Mouse (Mus musculus) stomach, embryonic 15.5 days (tissue): ENCODE measurements at regions not wholly inside any gene's neighbourhood (a gene's known extent, or its start where the extent isn't known, plus 50 kb on each side); places are given as distances from the start of the nearest gene placed in this dataset.
"Not testable (repeated sequence)": the region's sequence is repeated elsewhere in the genome, so short reads cannot be mapped to it uniquely, and the experiment has no call there.

Source experiments
- ATAC-seq: fragments of 200-750 bp; cut with Nextera tagmentation; 2 replicates; pipeline ENCODE4 v1.8.0; 2017; ENCODE audit warnings: low read depth, moderate number of reproducible peaks, moderate TSS enrichment; ENCODE audit not compliant: insufficient read depth, low FRiP score
- H3K27ac ChIP-seq: fragments of 300-500 bp; sonication (generic); 2 replicates; pipeline ENCODE4 v1.5.1; 2015; ENCODE audit warnings: mild to moderate bottlenecking, inconsistent platforms
- H3K27me3 ChIP-seq: fragments of 300-500 bp; sonication (generic); replicated peaks from 2 replicates; pipeline ENCODE4 v1.6.1; 2015; ENCODE audit warnings: inconsistent platforms
- H3K36me3 ChIP-seq: fragments of 300-500 bp; sonication (generic); 2 replicates; pipeline ENCODE4 v1.6.1; 2015; ENCODE audit warnings: inconsistent platforms
- H3K4me1 ChIP-seq: fragments of 300-500 bp; sonication (generic); 2 replicates; pipeline ENCODE4 v1.6.1; 2015; ENCODE audit warnings: inconsistent platforms
- H3K4me2 ChIP-seq: fragments of 300-500 bp; sonication (generic); 2 replicates; pipeline ENCODE4 v1.6.1; 2015; ENCODE audit warnings: mild to moderate bottlenecking, inconsistent platforms
- H3K4me3 ChIP-seq: fragments of 300-500 bp; sonication (generic); replicated peaks from 2 replicates; pipeline ENCODE4 v1.5.1; 2015; ENCODE audit warnings: inconsistent platforms
- H3K9ac ChIP-seq: fragments of 300-500 bp; sonication (generic); 2 replicates; pipeline ENCODE4 v1.6.1; 2015; ENCODE audit warnings: inconsistent platforms
- H3K9me3 ChIP-seq: fragments of 300-500 bp; sonication (generic); 2 replicates; pipeline ENCODE4 v1.6.1; 2016; ENCODE audit warnings: inconsistent platforms
- WGBS: fragments of 180-500 bp; shearing (Covaris S2); methylation state at CpG from one replicate; pipeline ENCODE4 v1.1.7; 2015; 5-methylcytosine and 5-hydroxymethylcytosine counted together

- no peaks in the 10 kb centered on the region for H3K9me3 ChIP-seq
- H3K27me3 ChIP-seq: no peaks in the 10 kb centered on the region
- H3K4me2 ChIP-seq: no peak overlapping the region
- H3K27ac ChIP-seq: no peak overlapping the region
- no peaks in the 10 kb centered on the region for H3K4me1 ChIP-seq
- no peaks in the 10 kb centered on the region for H3K36me3 ChIP-seq
- no peak overlapping the region for H3K9ac ChIP-seq
- H3K4me3 ChIP-seq: no peak overlapping the region
- WGBS: 67% methylated on average over 10 of the region's 10 CpGs
- no peak for ATAC-seq
Measured at GRCm38 (mm10) chr3:153144217-153144616, 162.2 kb upstream of the St6galnac5 start.

GRCm38 (mm10) chr3:153140985-153141384 is 158.9 kb upstream of the St6galnac5 start:
- no peak overlapping the region for H3K4me3 ChIP-seq
- no peaks in the 10 kb centered on the region for H3K36me3 ChIP-seq
- H3K27ac ChIP-seq: no peak overlapping the region
- H3K27me3 ChIP-seq: no peaks in the 10 kb centered on the region
- no peak overlapping the region for H3K4me2 ChIP-seq
- ATAC-seq: no peak
- no peak overlapping the region for H3K9ac ChIP-seq
- no peaks in the 10 kb centered on the region for H3K9me3 ChIP-seq
- 87% methylated on average over 5 of the region's 5 CpGs for WGBS
- no peaks in the 10 kb centered on the region for H3K4me1 ChIP-seq

- Histone ChIP-seq H3K36me3 (no peaks in the 10 kb centered on the region), H3K27ac (no peak overlapping the region), H3K27me3 (no peaks in the 10 kb centered on the region), H3K4me2 (no peak overlapping the region), H3K9ac (no peak overlapping the region), H3K4me1 (no peaks in the 10 kb centered on the region), H3K4me3 (no peak overlapping the region), H3K9me3 (no peaks in the 10 kb centered on the region)
- WGBS: 75% methylated on average over 5 of the region's 5 CpGs
- no peak for ATAC-seq
Measured at GRCm38 (mm10) chr3:153125335-153125734, 143.3 kb upstream of the St6galnac5 start.

- no peaks in the 10 kb centered on the region for H3K4me1 ChIP-seq
- H3K27ac ChIP-seq: no peak overlapping the region
- no peak overlapping the region for H3K4me2 ChIP-seq
- no peaks in the 10 kb centered on the region for H3K27me3 ChIP-seq
- no peak overlapping the region for H3K9ac ChIP-seq
- no peaks in the 10 kb centered on the region for H3K9me3 ChIP-seq
- WGBS: 83% methylated on average over 10 of the region's 10 CpGs
- no peak overlapping the region for H3K4me3 ChIP-seq
- ATAC-seq: no peak
- H3K36me3 ChIP-seq: no peaks in the 10 kb centered on the region
Measured at GRCm38 (mm10) chr3:153121934-153122333, 139.9 kb upstream of the St6galnac5 start.

DNA sequence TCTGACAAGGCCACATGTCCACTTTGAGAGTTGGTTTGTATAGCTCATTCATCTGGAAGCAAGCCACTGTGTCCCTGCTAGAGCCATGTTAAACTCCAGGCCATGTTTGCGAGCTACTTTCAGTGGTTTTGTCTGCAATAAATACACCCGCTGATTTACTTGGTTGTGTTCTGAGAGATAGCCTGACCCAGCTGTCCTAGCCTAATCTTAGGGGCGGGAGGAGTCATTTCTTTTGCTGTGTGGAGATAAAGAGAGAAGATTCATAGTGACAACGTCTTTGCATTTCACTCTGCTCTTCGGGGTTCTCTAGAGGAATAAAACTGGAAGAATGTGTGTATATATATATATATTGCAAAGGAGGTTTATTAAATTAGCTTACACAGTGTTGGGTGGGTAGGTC is 137.1 kb upstream of the St6galnac5 start:
- no peaks in the 10 kb centered on the region for H3K4me1 ChIP-seq
- H3K27ac ChIP-seq: no peak overlapping the region
- no peak overlapping the region for H3K4me2 ChIP-seq
- no peak overlapping the region for H3K9ac ChIP-seq
- no peaks in the 10 kb centered on the region for H3K9me3 ChIP-seq
- 79% methylated on average over 5 of the region's 5 CpGs for WGBS
- no peaks in the 10 kb centered on the region for H3K36me3 ChIP-seq
- H3K4me3 ChIP-seq: no peak overlapping the region
- H3K27me3 ChIP-seq: no peaks in the 10 kb centered on the region
- ATAC-seq: no peak

DNA sequence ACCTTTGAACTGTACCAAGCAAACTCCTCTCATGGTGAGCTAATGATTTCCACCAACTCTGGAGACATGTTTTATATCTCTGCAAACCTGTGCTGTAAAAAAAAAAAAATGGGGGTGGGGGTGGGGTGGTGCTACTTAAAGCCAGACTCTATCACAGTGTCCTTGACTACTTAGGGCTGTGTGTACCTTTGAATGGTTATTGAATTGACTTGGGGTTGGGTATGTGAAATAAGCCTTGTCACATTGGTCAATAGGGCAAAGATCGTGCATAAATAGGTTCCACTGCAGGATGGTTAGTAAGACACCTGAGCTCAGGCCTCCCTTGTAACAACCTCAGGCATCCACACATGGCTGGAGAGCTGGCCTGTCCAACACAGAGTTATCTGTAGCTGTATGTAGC is 136.6 kb upstream of the St6galnac5 start:
- Histone ChIP-seq H3K27me3 (no peaks in the 10 kb centered on the region), H3K4me1 (no peaks in the 10 kb centered on the region), H3K9ac (no peak overlapping the region), H3K4me3 (no peak overlapping the region), H3K27ac (no peak overlapping the region), H3K4me2 (no peak overlapping the region), H3K36me3 (no peaks in the 10 kb centered on the region), H3K9me3 (no peaks in the 10 kb centered on the region)
- ATAC-seq: peak; percentile 56; the same call in 1 of the 2 replicates
- 77% methylated on average over 1 of the region's 1 CpGs for WGBS

GRCm38 (mm10) chr3:153105591-153105990 is 123.5 kb upstream of the St6galnac5 start:
- no peak for ATAC-seq
- WGBS: 90% methylated on average over 5 of the region's 5 CpGs
- Histone ChIP-seq H3K4me2 (no peak overlapping the region), H3K9me3 (no peaks in the 10 kb centered on the region), H3K27me3 (no peaks in the 10 kb centered on the region), H3K9ac (no peak overlapping the region), H3K36me3 (no peaks in the 10 kb centered on the region), H3K4me1 (no peaks in the 10 kb centered on the region), H3K4me3 (no peak overlapping the region), H3K27ac (no peak overlapping the region)

DNA sequence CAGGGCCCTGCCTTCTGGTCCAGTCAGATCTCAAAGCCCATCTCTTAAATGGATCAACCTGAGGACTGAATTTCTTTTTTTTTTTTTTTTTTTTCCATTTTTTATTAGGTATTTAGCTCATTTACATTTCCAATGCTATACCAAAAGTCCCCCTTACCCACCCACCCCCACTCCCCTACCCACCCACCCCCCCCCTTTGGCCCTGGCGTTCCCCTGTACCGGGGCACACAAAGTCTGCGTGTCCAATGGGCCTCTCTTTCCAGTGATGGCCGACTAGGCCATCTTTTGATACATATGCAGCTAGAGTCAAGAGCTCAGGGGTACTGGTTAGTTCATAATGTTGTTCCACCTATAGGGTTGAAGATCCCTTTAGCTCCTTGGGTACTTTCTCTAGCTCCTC is 108.5 kb upstream of the St6galnac5 start:
- H3K4me2 ChIP-seq, H3K9me3 ChIP-seq, ATAC-seq, H3K27me3 ChIP-seq, H3K9ac ChIP-seq, H3K36me3 ChIP-seq, H3K27ac ChIP-seq, H3K4me3 ChIP-seq, H3K4me1 ChIP-seq: not testable (repeated sequence)
- WGBS: 94% methylated on average over 4 of the region's 4 CpGs

DNA sequence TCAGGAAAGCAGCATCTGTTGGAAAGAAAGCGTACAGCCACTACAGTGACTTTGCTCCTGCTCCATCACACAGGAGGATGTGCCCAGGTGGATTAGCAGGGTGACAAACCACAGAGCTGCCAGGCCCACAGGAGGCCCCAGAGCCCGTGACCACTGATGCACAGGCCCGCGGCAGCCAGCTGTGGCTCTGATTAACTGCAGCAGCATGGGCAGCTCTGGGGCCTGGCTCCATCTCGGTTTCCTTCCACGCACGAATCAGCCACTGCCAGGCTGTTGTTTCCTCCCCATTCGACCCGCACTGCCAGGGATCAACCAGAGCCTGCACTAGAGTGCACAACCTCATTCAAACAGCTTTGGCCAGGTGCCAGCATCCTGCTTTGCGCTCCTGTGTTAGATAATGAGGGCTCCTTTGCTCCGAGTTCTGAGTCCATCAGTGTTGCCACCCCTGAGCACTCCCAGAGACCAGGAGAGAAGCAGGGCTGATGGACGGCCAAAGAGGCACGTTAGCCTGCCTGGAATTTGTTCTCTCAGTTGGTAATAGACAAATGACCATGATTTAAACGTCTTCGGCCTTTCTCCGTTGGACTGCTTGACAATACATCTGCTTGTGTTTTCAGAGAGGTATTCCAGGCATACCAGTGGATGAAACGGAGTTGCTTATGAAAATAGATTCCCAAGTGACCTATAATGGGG is 103.2 kb upstream of the St6galnac5 start:
- Histone ChIP-seq H3K4me3 (no peak overlapping the region), H3K36me3 (no peaks in the 10 kb centered on the region), H3K27ac (no peak overlapping the region), H3K9me3 (no peaks in the 10 kb centered on the region), H3K4me1 (peaks cover 14% of the 10 kb centered on the region), H3K9ac (no peak overlapping the region), H3K27me3 (no peaks in the 10 kb centered on the region), H3K4me2 (peak overlapping the region; percentile 17)
- 42% methylated on average over 17 of the region's 17 CpGs for WGBS
- peak; percentile 43; the same call in 1 of the 2 replicates for ATAC-seq

- Histone ChIP-seq H3K36me3 (no peaks in the 10 kb centered on the region), H3K4me3 (no peak overlapping the region), H3K9me3 (no peaks in the 10 kb centered on the region), H3K27ac (no peak overlapping the region), H3K4me2 (peak overlapping the region; percentile 17), H3K9ac (no peak overlapping the region), H3K4me1 (peaks cover 14% of the 10 kb centered on the region), H3K27me3 (no peaks in the 10 kb centered on the region)
- no peak for ATAC-seq
- 50% methylated on average over 23 of the region's 23 CpGs for WGBS
Measured at GRCm38 (mm10) chr3:153084226-153085095, 102.4 kb upstream of the St6galnac5 start.

- Histone ChIP-seq H3K4me3 (no peak overlapping the region), H3K27ac (no peak overlapping the region), H3K9me3 (no peaks in the 10 kb centered on the region), H3K4me1 (peaks cover 11% of the 10 kb centered on the region), H3K4me2 (no peak overlapping the region), H3K36me3 (no peaks in the 10 kb centered on the region), H3K9ac (no peak overlapping the region), H3K27me3 (no peaks in the 10 kb centered on the region)
- no peak for ATAC-seq
- 63% methylated on average over 3 of the region's 3 CpGs for WGBS
Measured at GRCm38 (mm10) chr3:153080371-153080770, 98.3 kb upstream of the St6galnac5 start.
